Mouse (Mus musculus) lung, embryonic 14.5 days (tissue): ENCODE measurements around the gene 9130019O22Rik. TPM values are rescaled to one million over a fixed set of nuclear protein-coding genes. Genes with fewer than 3 reads are reported as not detected.
"Not testable (repeated sequence)": the region's sequence is repeated elsewhere in the genome, so short reads cannot be mapped to it uniquely, and the experiment has no call there.

Source experiments
- ATAC-seq: fragments of 200-750 bp; cut with Nextera tagmentation; 2 replicates; pipeline ENCODE4 v1.8.0; 2017; ENCODE audit warnings: mild to moderate bottlenecking, moderate TSS enrichment, moderate library complexity; ENCODE audit not compliant: insufficient read depth
- DNase-seq: peaks from one replicate; pipeline ENCODE4 v3.0.0-alpha.2; 2015
- H3K27ac ChIP-seq: fragments of 300-500 bp; sonication (generic); 2 replicates; pipeline ENCODE4 v1.5.1; 2014; ENCODE audit warnings: low read depth, mild to moderate bottlenecking, moderate library complexity
- H3K27me3 ChIP-seq: fragments of 300-500 bp; sonication (generic); 2 replicates; pipeline ENCODE4 v1.6.1; 2014; ENCODE audit warnings: low read length, control low read depth; ENCODE audit not compliant: insufficient read depth
- H3K36me3 ChIP-seq: fragments of 300-500 bp; sonication (generic); 2 replicates; pipeline ENCODE4 v1.6.1; 2014; ENCODE audit warnings: control low read depth; ENCODE audit not compliant: insufficient read depth
- H3K4me1 ChIP-seq: fragments of 300-500 bp; sonication (generic); 2 replicates; pipeline ENCODE4 v1.6.1; 2014; ENCODE audit warnings: antibody characterized with exemption, control low read depth; ENCODE audit not compliant: insufficient read depth
- H3K4me2 ChIP-seq: fragments of 300-500 bp; sonication (generic); 2 replicates; pipeline ENCODE4 v1.6.1; 2014; ENCODE audit warnings: mild to moderate bottlenecking
- H3K4me3 ChIP-seq: fragments of 300-500 bp; sonication (generic); 2 replicates; pipeline ENCODE4 v1.5.1; 2014; ENCODE audit warnings: low read depth, low read length
- H3K9ac ChIP-seq: fragments of 300-500 bp; sonication (generic); 2 replicates; pipeline ENCODE4 v1.6.1; 2014
- H3K9me3 ChIP-seq: fragments of 300-500 bp; sonication (generic); 2 replicates; pipeline ENCODE4 v1.6.1; 2016; ENCODE audit warnings: low read depth, low read length, control low read depth
- CTCF ChIP-seq: IDR thresholded peaks from 2 replicates; pipeline ENCODE4 v1.5.1; 2016; ENCODE audit warnings: antibody characterized with exemption, low read depth
- WGBS: fragments of 180-500 bp; shearing (Covaris S2); extraction: QIAGEN DNeasy Blood & Tissue Kit; methylation state at CpG from one replicate; pipeline ENCODE4 v1.1.7; 2014; 5-methylcytosine and 5-hydroxymethylcytosine counted together
- polyA plus RNA-seq: library from polyadenylated mRNA; unstranded; fragments of >200 nt; fragmentation: Nextera tagmentation; extraction: Ambion mirVana; gene quantifications from 2 replicates; pipeline ENCODE4 v1.2.1, GENCODE M21; 2014

Gene 9130019O22Rik
- polyA plus RNA-seq, 1 experiment from 2014 or later: 5.6 TPM

DNA sequence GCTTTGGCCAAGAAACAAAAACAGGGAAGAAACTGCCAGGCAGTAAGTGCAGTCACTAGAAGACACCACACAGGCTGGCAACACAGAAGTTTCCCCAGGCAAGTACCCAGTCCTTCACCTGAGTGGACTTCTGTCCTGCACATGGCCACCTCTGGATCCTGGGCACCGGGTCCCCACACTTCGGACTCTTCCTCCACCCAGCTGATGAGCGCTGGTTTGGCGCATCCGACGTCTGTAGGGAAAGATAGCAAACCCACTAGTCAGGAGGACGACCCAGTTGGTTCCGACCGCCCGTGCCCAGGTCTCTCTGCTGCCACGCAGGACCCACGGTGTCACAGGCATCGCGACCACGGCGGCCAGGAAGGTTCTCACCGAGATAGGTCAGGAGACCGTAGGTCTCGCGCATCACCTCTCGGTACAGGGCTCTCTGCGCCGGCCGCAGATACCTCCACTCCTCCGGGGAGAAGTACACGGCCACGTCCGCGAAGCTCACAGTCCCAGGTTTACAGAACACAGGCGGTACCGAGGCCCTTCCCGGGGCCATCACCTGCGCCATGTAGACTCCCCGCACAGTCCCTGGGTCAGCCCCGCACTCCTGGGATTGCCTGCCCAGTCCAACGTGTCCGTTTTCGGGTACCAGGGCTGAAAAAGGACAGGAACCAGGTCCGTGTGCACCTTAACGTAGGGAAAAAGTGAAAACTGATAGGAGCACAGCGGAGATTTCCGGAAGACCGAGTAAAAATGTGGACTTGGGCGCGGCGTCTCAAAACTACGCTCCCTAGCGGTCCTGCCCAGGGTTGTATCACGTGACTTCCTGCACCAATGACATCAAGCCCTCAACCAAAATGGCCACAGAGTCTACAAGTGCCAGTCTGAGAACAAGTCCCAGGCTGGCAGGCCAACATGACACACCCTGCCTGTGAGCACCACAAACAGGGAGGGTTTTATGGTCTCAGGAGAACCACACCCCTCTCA lies 11.4 kb downstream of the 9130019O22Rik start, which contains the start of gene Zfp747:
Zfp747 (minus strand) TSS at position 780 of the 975 bp plus-strand sequence.
- peak; percentile 96 for DNase-seq
- ATAC-seq: peak; percentile 97
- H3K4me1 ChIP-seq, H3K27me3 ChIP-seq, H3K36me3 ChIP-seq, H3K9me3 ChIP-seq, H3K27ac ChIP-seq: not testable (repeated sequence)
- Histone ChIP-seq H3K9ac (peak within 1 kb of the TSS; percentile 76), H3K4me2 (peak within 1 kb of the TSS; percentile 71), H3K4me3 (peak within 1 kb of the TSS; percentile 69)
- WGBS: 1% methylated on average over 49 of the region's 49 CpGs
- TF ChIP-seq CTCF: peak; percentile 77

- not testable (repeated sequence) for DNase-seq, H3K4me3 ChIP-seq, H3K27ac ChIP-seq, H3K9me3 ChIP-seq, H3K36me3 ChIP-seq, ATAC-seq, H3K9ac ChIP-seq, H3K4me2 ChIP-seq, H3K4me1 ChIP-seq, H3K27me3 ChIP-seq
- peak; percentile 23; the same call in 1 of the 2 replicates for TF ChIP-seq CTCF
- 76% methylated on average over 3 of the region's 3 CpGs for WGBS
Measured at GRCm38 (mm10) chr7:127371870-127372269, 15.1 kb downstream of the 9130019O22Rik start.

GRCm38 (mm10) chr7:127371213-127371612 lies 15.8 kb downstream of the 9130019O22Rik start:
- 75% methylated on average over 2 of the region's 2 CpGs for WGBS
- peaks cover 6% of the 10 kb centered on the region; the same call in 1 of the 2 replicates for H3K36me3 ChIP-seq
- no peak overlapping the region for H3K9ac ChIP-seq
- H3K9me3 ChIP-seq: no peaks in the 10 kb centered on the region
- no peak for TF ChIP-seq CTCF
- DNase-seq: no peak
- H3K4me3 ChIP-seq: no peak overlapping the region
- no peak for ATAC-seq
- H3K4me2 ChIP-seq: no peak overlapping the region
- no peak overlapping the region for H3K27ac ChIP-seq
- H3K27me3 ChIP-seq: no peaks in the 10 kb centered on the region
- no peaks in the 10 kb centered on the region for H3K4me1 ChIP-seq

GRCm38 (mm10) chr7:127366249-127366648 lies 20.7 kb downstream of the 9130019O22Rik start:
- peaks cover 10% of the 10 kb centered on the region; the same call in 1 of the 2 replicates for H3K27me3 ChIP-seq
- DNase-seq (no peak), ATAC-seq (no peak)
- H3K4me3 ChIP-seq: no peak overlapping the region
- no peak overlapping the region for H3K27ac ChIP-seq
- H3K4me1 ChIP-seq: no peaks in the 10 kb centered on the region
- no peak overlapping the region for H3K4me2 ChIP-seq
- TF ChIP-seq CTCF: no peak
- H3K36me3 ChIP-seq: no peaks in the 10 kb centered on the region
- 50% methylated on average over 3 of the region's 3 CpGs for WGBS
- no peaks in the 10 kb centered on the region for H3K9me3 ChIP-seq
- no peak overlapping the region for H3K9ac ChIP-seq

DNA sequence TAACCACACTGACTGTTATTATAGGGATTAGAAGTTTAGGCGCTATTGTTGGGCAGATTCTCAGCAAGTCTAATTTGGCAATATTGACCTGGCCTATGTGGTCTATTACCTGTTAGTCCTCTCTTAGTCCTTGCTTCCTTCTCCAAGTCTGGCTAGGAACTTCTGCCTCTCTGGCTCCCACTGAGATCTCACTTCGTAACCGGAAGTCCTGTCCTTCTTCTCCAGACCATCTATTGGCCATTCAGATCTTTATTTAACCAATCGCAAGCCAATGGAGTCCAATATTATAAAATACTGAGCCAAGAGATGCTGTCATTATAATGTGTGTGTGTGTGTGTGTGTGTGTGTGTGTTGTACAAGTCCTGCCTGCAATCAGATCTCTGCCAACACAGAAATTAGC lies 22.8 kb downstream of the 9130019O22Rik start:
- Histone ChIP-seq H3K4me3 (peak overlapping the region; percentile 30; the same call in 1 of the 2 replicates), H3K36me3 (no peaks in the 10 kb centered on the region), H3K4me2 (peak overlapping the region; percentile 75), H3K9me3 (no peaks in the 10 kb centered on the region), H3K9ac (peak overlapping the region; percentile 61; the same call in 1 of the 2 replicates), H3K4me1 (no peaks in the 10 kb centered on the region), H3K27ac (no peak overlapping the region), H3K27me3 (peaks cover 10% of the 10 kb centered on the region; the same call in 1 of the 2 replicates)
- 56% methylated on average over 4 of the region's 4 CpGs for WGBS
- no peak for TF ChIP-seq CTCF
- DNase-seq: peak; percentile 45
- 0 out of 2 replicates have a peak, but pooled peaks have one; percentile 31 for ATAC-seq

- under 1% methylated on average over 24 of the region's 24 CpGs for WGBS
- DNase-seq (peak; percentile 28), ATAC-seq (peak; percentile 35; the same call in 1 of the 2 replicates)
- Histone ChIP-seq H3K4me2 (peak overlapping the region; percentile 75), H3K4me3 (peak overlapping the region; percentile 30), H3K4me1 (no peaks in the 10 kb centered on the region), H3K27me3 (peaks cover 10% of the 10 kb centered on the region; the same call in 1 of the 2 replicates), H3K9ac (peak overlapping the region; percentile 61), H3K9me3 (no peaks in the 10 kb centered on the region), H3K36me3 (no peaks in the 10 kb centered on the region), H3K27ac (no peak overlapping the region)
- TF ChIP-seq CTCF: no peak
Measured at GRCm38 (mm10) chr7:127363475-127363921, 23.5 kb downstream of the 9130019O22Rik start.

- peak; percentile 87 for DNase-seq
- ATAC-seq: not testable (repeated sequence)
- peak overlapping the region; percentile 43; the same call in 1 of the 2 replicates for H3K4me2 ChIP-seq
Measured at GRCm38 (mm10) chr7:127362418-127362817, 24.5 kb downstream of the 9130019O22Rik start.

More at GRCm38 (mm10) chr7:127362418-127362817, 24.5 kb downstream of the 9130019O22Rik start:
- H3K36me3 ChIP-seq, H3K27ac ChIP-seq, H3K9ac ChIP-seq, H3K4me3 ChIP-seq, H3K4me1 ChIP-seq, H3K27me3 ChIP-seq, H3K9me3 ChIP-seq: not testable (repeated sequence)
- WGBS: 22% methylated on average over 13 of the region's 13 CpGs
- TF ChIP-seq CTCF: peak; percentile 80
